Mouse (Mus musculus): ENCODE measurements around the gene Prrt1.

DNA sequence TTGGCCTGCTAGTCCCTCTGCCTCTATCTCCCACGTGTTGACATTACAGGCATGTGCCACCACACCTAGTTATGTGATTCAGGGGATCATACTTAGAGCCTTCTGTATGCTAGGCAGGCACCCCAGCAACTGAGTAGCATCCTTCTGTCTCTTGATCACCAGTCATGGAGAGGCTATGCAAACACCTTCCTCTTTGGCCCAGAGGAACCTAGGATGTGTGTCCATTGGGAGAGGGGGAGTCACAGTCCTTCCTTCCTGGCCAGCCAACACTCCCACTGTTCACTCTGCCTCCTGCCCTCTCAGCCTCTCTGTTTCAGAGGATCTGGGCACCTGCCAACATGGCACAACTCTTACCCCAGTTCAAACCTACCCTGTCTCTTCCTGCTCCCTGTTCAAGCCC lies 34.2 kb downstream of the Prrt1 start:
- TF ChIP-seq JUND (IDR thresholded peaks at IDR 0.05; ENCODE audit: low read depth, low read length) = no peak
- TF ChIP-seq ZNF384 (IDR thresholded peaks at IDR 0.05; ENCODE audit: low read depth, low read length) = no peak
- TF ChIP-seq CTCF (IDR thresholded peaks at IDR 0.05 in 2 of 3, conservative IDR thresholded peaks at IDR 0.05 in 1 of 3; ENCODE audit: control insufficient read depth in 1 of 3, insufficient read depth in 1 of 3, low read depth in 2 of 3, low read length in 3 of 3, poor library complexity in 1 of 3, severe bottlenecking in 1 of 3) = no peak
- TF ChIP-seq NRF1 (IDR thresholded peaks at IDR 0.05; ENCODE audit: insufficient read depth, low read depth, low read length, poor library complexity, severe bottlenecking) = no peak
- TF ChIP-seq EP300 (IDR thresholded peaks at IDR 0.05; ENCODE audit: low read depth in 1 of 2, low read length in 2 of 2) = no peak
- TF ChIP-seq POLR2A (IDR thresholded peaks at IDR 0.05; ENCODE audit: control insufficient read depth in 1 of 2, insufficient read depth in 1 of 2, low read depth in 1 of 2, low read length in 2 of 2, poor library complexity in 1 of 2) = no peak
- TF ChIP-seq E2F4 (IDR thresholded peaks at IDR 0.05; ENCODE audit: borderline replicate concordance, low read depth, low read length) = no peak
- no peak for TF ChIP-seq TCF12 (IDR thresholded peaks at IDR 0.05; ENCODE audit: low read depth, low read length)
- no peak for TF ChIP-seq ELF1 (IDR thresholded peaks at IDR 0.05; ENCODE audit: low read depth, low read length)
- TF ChIP-seq ZMIZ1 (IDR thresholded peaks at IDR 0.05; ENCODE audit: low read depth, low read length) = no peak
- TF ChIP-seq USF1 (IDR thresholded peaks at IDR 0.05; ENCODE audit: low read depth, low read length) = no peak
- no peak for TF ChIP-seq CHD1 (IDR thresholded peaks at IDR 0.05; ENCODE audit: low read depth, low read length)
- no peak for TF ChIP-seq POLR2AphosphoS2 (IDR thresholded peaks at IDR 0.05; ENCODE audit: low read length)

Measured in MEL (cell line).